Mouse (Mus musculus): ENCODE results near the gene Cadm4. TPM values are rescaled to one million over a fixed set of nuclear protein-coding genes. Genes with fewer than 3 reads are reported as not detected.

Cadm4 gene
- polyA plus RNA-seq (2015; fragmentation: Nextera tagmentation; extraction: Ambion mirVana), result 67.2 and 67.9 TPM in 2 replicates

- H3K27me3 ChIP-seq, result no peaks in the 10 kb centered on the region
- H3K9ac ChIP-seq, result peak within 1 kb of the TSS; percentile 96
- WGBS, result under 1% methylated on average over 75 of the region's 83 CpGs
- ATAC-seq (ENCODE audit: low FRiP score), result peak; percentile 78
- no peaks in the 10 kb centered on the region for H3K36me3 ChIP-seq
- peak within 1 kb of the TSS; percentile 75 for H3K4me2 ChIP-seq
- peak within 1 kb of the TSS; percentile 89 for H3K27ac ChIP-seq
- peak within 1 kb of the TSS; percentile 80 for H3K4me3 ChIP-seq
- H3K4me1 ChIP-seq (replicated peaks), result peaks cover 65% of the 10 kb centered on the region
- H3K9me3 ChIP-seq, result no peaks in the 10 kb centered on the region
These were observed at the start of gene Cadm4 for GRCm38 (mm10) chr7:24481474-24482207. Gene Cadm4, plus strand, starts transcription at chr7:24482023.

- no peaks in the 10 kb centered on the region for H3K4me1 ChIP-seq (replicated peaks)
- no peaks in the 10 kb centered on the region for H3K36me3 ChIP-seq
- no peak for ATAC-seq (ENCODE audit: low FRiP score)
- H3K9me3 ChIP-seq, result 0 out of 2 replicates have a peak, but pooled peaks cover 5% of the 10 kb centered on the region
- 73% methylated on average over 5 of the region's 5 CpGs for WGBS
- peaks cover 9% of the 10 kb centered on the region; the same call in 1 of the 2 replicates for H3K27me3 ChIP-seq
- H3K27ac ChIP-seq, result no peak overlapping the region
- no peak overlapping the region for H3K4me2 ChIP-seq
- no peak overlapping the region for H3K9ac ChIP-seq
- H3K4me3 ChIP-seq, result no peak overlapping the region
These were observed 46.5 kb upstream of the Cadm4 start for GRCm38 (mm10) chr7:24435305-24435704.

GRCm38 (mm10) chr7:24437981-24438380 is 43.8 kb upstream of the Cadm4 start:
- WGBS, result 73% methylated on average over 10 of the region's 10 CpGs

GRCm38 (mm10) chr7:24439191-24439590 is 42.6 kb upstream of the Cadm4 start:
- no peaks in the 10 kb centered on the region for H3K9me3 ChIP-seq
- no peak overlapping the region for H3K4me2 ChIP-seq
- H3K36me3 ChIP-seq, result no peaks in the 10 kb centered on the region
- H3K4me3 ChIP-seq, result no peak overlapping the region
- 83% methylated on average over 6 of the region's 6 CpGs for whole genome bisulfite sequencing
- H3K4me1 ChIP-seq (replicated peaks), result no peaks in the 10 kb centered on the region
- no peaks in the 10 kb centered on the region for H3K27me3 ChIP-seq
- no peak for ATAC-seq (ENCODE audit: low FRiP score)
- H3K9ac ChIP-seq, result no peak overlapping the region
- H3K27ac ChIP-seq, result no peak overlapping the region

More at GRCm38 (mm10) chr7:24437981-24438380, 43.8 kb upstream of the Cadm4 start:
- no peaks in the 10 kb centered on the region for H3K9me3 ChIP-seq
- no peak overlapping the region for H3K9ac ChIP-seq
- H3K4me1 ChIP-seq (replicated peaks), result no peaks in the 10 kb centered on the region
- no peaks in the 10 kb centered on the region for H3K36me3 ChIP-seq
- ATAC-seq (ENCODE audit: low FRiP score), result no peak
- H3K27me3 ChIP-seq, result peaks cover under 1% of the 10 kb centered on the region; the same call in 1 of the 2 replicates
- no peak overlapping the region for H3K27ac ChIP-seq
- no peak overlapping the region for H3K4me3 ChIP-seq
- H3K4me2 ChIP-seq, result no peak overlapping the region

- ATAC-seq (ENCODE audit: low FRiP score), result no peak
- H3K27me3 ChIP-seq, result no peaks in the 10 kb centered on the region
- H3K9ac ChIP-seq, result no peak overlapping the region
- no peaks in the 10 kb centered on the region for H3K36me3 ChIP-seq
- no peak overlapping the region for H3K4me2 ChIP-seq
- no peaks in the 10 kb centered on the region for H3K4me1 ChIP-seq (replicated peaks)
- no peak overlapping the region for H3K27ac ChIP-seq
- WGBS, result 82% methylated on average over 7 of the region's 7 CpGs
- no peaks in the 10 kb centered on the region for H3K9me3 ChIP-seq
- no peak overlapping the region for H3K4me3 ChIP-seq
These were observed 41.9 kb upstream of the Cadm4 start for GRCm38 (mm10) chr7:24439891-24440290.

GRCm38 (mm10) chr7:24441785-24442184 is 40.0 kb upstream of the Cadm4 start:
- Histone ChIP-seq H3K4me1 (replicated peaks) (no peaks in the 10 kb centered on the region), H3K4me3 (no peak overlapping the region), H3K9ac (no peak overlapping the region), H3K27me3 (no peaks in the 10 kb centered on the region), H3K4me2 (no peak overlapping the region), H3K27ac (no peak overlapping the region), H3K36me3 (no peaks in the 10 kb centered on the region), H3K9me3 (no peaks in the 10 kb centered on the region)
- ATAC-seq (ENCODE audit: low FRiP score), result no peak
- 11% methylated on average over 1 of the region's 1 CpGs for WGBS

- H3K27ac ChIP-seq, result no peak overlapping the region
- H3K4me1 ChIP-seq (replicated peaks), result no peaks in the 10 kb centered on the region
- no peak overlapping the region for H3K4me3 ChIP-seq
- no peaks in the 10 kb centered on the region for H3K9me3 ChIP-seq
- H3K4me2 ChIP-seq, result no peak overlapping the region
- no peaks in the 10 kb centered on the region for H3K36me3 ChIP-seq
- whole genome bisulfite sequencing, result 77% methylated on average over 8 of the region's 8 CpGs
- ATAC-seq (ENCODE audit: low FRiP score), result no peak
- no peak overlapping the region for H3K9ac ChIP-seq
- H3K27me3 ChIP-seq, result no peaks in the 10 kb centered on the region
These were observed 39.5 kb upstream of the Cadm4 start for GRCm38 (mm10) chr7:24442313-24442712.

- Histone ChIP-seq H3K9me3 (no peaks in the 10 kb centered on the region), H3K36me3 (no peaks in the 10 kb centered on the region), H3K4me1 (replicated peaks) (no peaks in the 10 kb centered on the region), H3K9ac (no peak overlapping the region), H3K4me2 (no peak overlapping the region), H3K27me3 (no peaks in the 10 kb centered on the region), H3K4me3 (no peak overlapping the region), H3K27ac (no peak overlapping the region)
- ATAC-seq (ENCODE audit: low FRiP score), result no peak
- WGBS, result 91% methylated on average over 9 of the region's 9 CpGs
These were observed 36.4 kb upstream of the Cadm4 start for GRCm38 (mm10) chr7:24445266-24445926.

GRCm38 (mm10) chr7:24446697-24447340 is 35.0 kb upstream of the Cadm4 start:
- Histone ChIP-seq H3K4me3 (no peak overlapping the region), H3K9me3 (no peaks in the 10 kb centered on the region), H3K4me2 (no peak overlapping the region), H3K27me3 (0 out of 2 replicates have a peak, but pooled peaks cover 3% of the 10 kb centered on the region), H3K9ac (no peak overlapping the region), H3K4me1 (replicated peaks) (no peaks in the 10 kb centered on the region), H3K36me3 (no peaks in the 10 kb centered on the region), H3K27ac (no peak overlapping the region)
- WGBS, result 76% methylated on average over 7 of the region's 7 CpGs
- no peak for ATAC-seq (ENCODE audit: low FRiP score)

- Histone ChIP-seq H3K4me1 (replicated peaks) (no peaks in the 10 kb centered on the region), H3K36me3 (no peaks in the 10 kb centered on the region), H3K4me3 (no peak overlapping the region), H3K9me3 (no peaks in the 10 kb centered on the region), H3K9ac (no peak overlapping the region), H3K27me3 (0 out of 2 replicates have a peak, but pooled peaks cover 6% of the 10 kb centered on the region), H3K27ac (no peak overlapping the region), H3K4me2 (no peak overlapping the region)
- ATAC-seq (ENCODE audit: low FRiP score), result no peak
- 63% methylated on average over 14 of the region's 14 CpGs for WGBS
These were observed 32.9 kb upstream of the Cadm4 start for GRCm38 (mm10) chr7:24448782-24449517.

- no peaks in the 10 kb centered on the region for H3K36me3 ChIP-seq
- H3K9me3 ChIP-seq, result no peaks in the 10 kb centered on the region
- WGBS, result 62% methylated on average over 9 of the region's 9 CpGs
- H3K27ac ChIP-seq, result no peak overlapping the region
- no peak for ATAC-seq (ENCODE audit: low FRiP score)
- H3K4me3 ChIP-seq, result no peak overlapping the region
- H3K4me1 ChIP-seq (replicated peaks), result no peaks in the 10 kb centered on the region
- 0 out of 2 replicates have a peak, but pooled peaks cover 6% of the 10 kb centered on the region for H3K27me3 ChIP-seq
- H3K9ac ChIP-seq, result no peak overlapping the region
- H3K4me2 ChIP-seq, result no peak overlapping the region
These were observed 31.2 kb upstream of the Cadm4 start for GRCm38 (mm10) chr7:24450585-24451017.

- 87% methylated on average over 9 of the region's 9 CpGs for WGBS
- Histone ChIP-seq H3K4me3 (no peak within 1 kb of the TSS), H3K4me2 (no peak within 1 kb of the TSS), H3K27me3 (0 out of 2 replicates have a peak, but pooled peaks cover 6% of the 10 kb centered on the region), H3K4me1 (replicated peaks) (no peaks in the 10 kb centered on the region), H3K27ac (no peak within 1 kb of the TSS), H3K36me3 (no peaks in the 10 kb centered on the region), H3K9ac (no peak within 1 kb of the TSS), H3K9me3 (no peaks in the 10 kb centered on the region)
- ATAC-seq (ENCODE audit: low FRiP score), result no peak
These were observed 29.9 kb upstream of the Cadm4 start, which contains the start of gene Irgc1 for GRCm38 (mm10) chr7:24451855-24452311. Gene Irgc1, minus strand, starts transcription at chr7:24452297.

All from hindbrain, embryonic 13.5 days (tissue).